ENCODE assay signal across 11 mouse cellular contexts in the genomic region with DNA sequence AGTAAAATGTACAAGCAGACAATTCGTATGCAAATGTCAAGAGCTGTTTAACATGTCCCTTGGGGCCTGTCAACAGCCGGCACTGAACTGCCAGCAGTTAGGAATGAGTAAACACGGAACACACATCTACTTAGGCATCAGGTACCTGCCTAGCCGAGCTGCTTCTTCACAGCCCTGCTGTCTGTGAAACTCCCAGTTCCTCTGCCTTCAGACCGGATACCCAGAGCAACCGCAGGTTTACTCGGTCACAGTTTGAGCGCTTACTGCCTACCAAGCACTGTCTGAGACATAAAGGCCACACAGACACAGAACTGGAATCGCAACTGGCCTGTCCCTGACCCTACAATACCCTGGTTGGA.
DNase-seq lines count a peak whose midpoint lies in the region; ATAC-seq lines count a peak whose summit lies in the region.
"Had no signal": no experiment of that assay in that cellular context is flagged by ENCODE, and none has a peak within 500 bp of the region (broad histone marks: within the 10 kb centered on the region; RNA-seq: fewer than 3 reads in every experiment).

No protein-coding gene starts in this region.

- 79% methylated on average over 9 of the region's 9 CpGs for WGBS in heart, embryonic 10.5 days
- 58% methylated on average over 9 of the region's 9 CpGs for WGBS in lung, embryonic 16.5 days
- WGBS in embryonic facial prominence, embryonic 10.5 days, result 53% methylated on average over 9 of the region's 9 CpGs
- WGBS in midbrain, embryonic 16.5 days, result 53% methylated on average over 9 of the region's 9 CpGs

- no peak overlapping the region for H3K9ac ChIP-seq in lung, embryonic 16.5 days (ENCODE audit: low read length)
- H3K9ac ChIP-seq in midbrain, embryonic 16.5 days (ENCODE audit: low read depth, low read length), result no peak overlapping the region
- H3K9ac ChIP-seq: liver, embryonic 14.5 days; neural tube, embryonic 12.5 days had no signal

- no peak for ATAC-seq in lung, embryonic 16.5 days (ENCODE audit: low read depth)
- no peak for ATAC-seq in midbrain, embryonic 16.5 days

- H3K4me1 ChIP-seq in heart, embryonic 10.5 days, result peaks cover 18% of the 10 kb centered on the region
- peaks cover 35% of the 10 kb centered on the region for H3K4me1 ChIP-seq in lung, embryonic 16.5 days (replicated peaks; ENCODE audit: control insufficient read depth, insufficient read depth, low read length)
- H3K4me1 ChIP-seq in embryonic facial prominence, embryonic 10.5 days, result peaks cover 59% of the 10 kb centered on the region
- peaks cover 3% of the 10 kb centered on the region; the same call in 1 of the 2 replicates for H3K4me1 ChIP-seq in midbrain, embryonic 16.5 days (ENCODE audit: control insufficient read depth, insufficient read depth, low read length)

- no peak for DNase-seq in heart, embryonic 10.5 days (ENCODE audit: low spot score)
- no peak for DNase-seq in heart, postnatal 25 days (ENCODE audit: low spot score)
- no peak for DNase-seq in lung, postnatal 36 days
- no peak for DNase-seq in embryonic facial prominence, embryonic 10.5 days (ENCODE audit: low spot score)
- DNase-seq in adrenal gland, adult 8-10 months, result no peak
- no peak for DNase-seq in adrenal gland, postnatal 36 days
- DNase-seq: gastrocnemius, postnatal 10 days had no signal

- H3K27me3 ChIP-seq in heart, embryonic 10.5 days (ENCODE audit: insufficient read depth, poor library complexity, severe bottlenecking), result no peaks in the 10 kb centered on the region
- H3K27me3 ChIP-seq in lung, embryonic 16.5 days (ENCODE audit: control insufficient read depth, insufficient read depth, low read depth, low read length), result no peaks in the 10 kb centered on the region
- peaks cover 17% of the 10 kb centered on the region for H3K27me3 ChIP-seq in embryonic facial prominence, embryonic 10.5 days (replicated peaks; ENCODE audit: low read depth, poor library complexity, severe bottlenecking)
- H3K27me3 ChIP-seq in midbrain, embryonic 16.5 days (ENCODE audit: control insufficient read depth, insufficient read depth, low read depth, low read length), result no peaks in the 10 kb centered on the region

- H3K4me3 ChIP-seq in heart, embryonic 10.5 days, result no peak overlapping the region
- H3K4me3 ChIP-seq in lung, embryonic 16.5 days (ENCODE audit: low read length), result no peak overlapping the region
- no peak overlapping the region for H3K4me3 ChIP-seq in embryonic facial prominence, embryonic 10.5 days
- H3K4me3 ChIP-seq in midbrain, embryonic 16.5 days (ENCODE audit: low read depth, low read length), result no peak overlapping the region
- H3K4me3 ChIP-seq: neural tube, embryonic 12.5 days had no signal

- intact Hi-C loops in heart, postnatal 25 days (cut with DNase I), result loop anchor here (5.0 kb wide), 1 partner anchor 97 kb away; no protein-coding TSS in a partner anchor

- H3K36me3 ChIP-seq in heart, embryonic 10.5 days, result no peaks in the 10 kb centered on the region
- H3K36me3 ChIP-seq in lung, embryonic 16.5 days (ENCODE audit: control insufficient read depth, insufficient read depth, low read length), result no peaks in the 10 kb centered on the region
- H3K36me3 ChIP-seq in embryonic facial prominence, embryonic 10.5 days (replicated peaks), result no peaks in the 10 kb centered on the region
- H3K36me3 ChIP-seq in midbrain, embryonic 16.5 days (ENCODE audit: control insufficient read depth, insufficient read depth, low read length), result no peaks in the 10 kb centered on the region
- H3K36me3 ChIP-seq: neural tube, embryonic 12.5 days had no signal

- H3K4me2 ChIP-seq in lung, embryonic 16.5 days (ENCODE audit: low read depth, low read length), result no peak overlapping the region
- H3K4me2 ChIP-seq in midbrain, embryonic 16.5 days (ENCODE audit: low read length), result no peak overlapping the region
- H3K4me2 ChIP-seq: neural tube, embryonic 12.5 days had no signal

- 0 out of 2 replicates have a peak overlapping the region, but pooled peaks have one; percentile 33 for H3K27ac ChIP-seq in heart, embryonic 10.5 days
- H3K27ac ChIP-seq in lung, embryonic 16.5 days (ENCODE audit: low read length), result peak overlapping the region; percentile 89
- peak overlapping the region; percentile 80 for H3K27ac ChIP-seq in embryonic facial prominence, embryonic 10.5 days (replicated peaks)
- H3K27ac ChIP-seq in midbrain, embryonic 16.5 days (ENCODE audit: low read length), result 0 out of 2 replicates have a peak overlapping the region, but pooled peaks have one; percentile 5
- H3K27ac ChIP-seq: liver, embryonic 14.5 days; neural tube, embryonic 12.5 days had no signal

- no peaks in the 10 kb centered on the region for H3K9me3 ChIP-seq in heart, embryonic 10.5 days
- H3K9me3 ChIP-seq in lung, embryonic 16.5 days (ENCODE audit: control insufficient read depth, low read length), result no peaks in the 10 kb centered on the region
- no peaks in the 10 kb centered on the region for H3K9me3 ChIP-seq in embryonic facial prominence, embryonic 10.5 days
- H3K9me3 ChIP-seq in midbrain, embryonic 16.5 days (replicated peaks; ENCODE audit: control insufficient read depth, low read length, poor library complexity, severe bottlenecking), result no peaks in the 10 kb centered on the region
- H3K9me3 ChIP-seq: neural tube, embryonic 12.5 days had no signal

Comparison
In these comparisons a context has a peak if more than half of its experiments do, and no peak if none do; other contexts are left out.
1. H3K27ac ChIP-seq: peak in every context shown above with its lines; median percentile 89 in lung, embryonic 16.5 days; 80 in embryonic facial prominence, embryonic 10.5 days; 33 in heart, embryonic 10.5 days; 5 in midbrain, embryonic 16.5 days.